Mouse (Mus musculus) intestine, embryonic 14.5 days (tissue): ENCODE data around the gene Sectm1a. TPM values are rescaled to one million over a fixed set of nuclear protein-coding genes. Genes with fewer than 3 reads are reported as not detected.
A peak's percentile ranks its signal among the peaks of the same experiment; 100 is the strongest.

Source experiments
- ATAC-seq: fragments of 200-750 bp; cut with Nextera tagmentation; replicated peaks from 2 replicates; pipeline ENCODE4 v1.8.0; 2017; ENCODE audit warnings: low read depth, moderate number of reproducible peaks, moderate TSS enrichment, moderate library complexity; ENCODE audit not compliant: low FRiP score, low TSS enrichment
- DNase-seq: peaks from one replicate; pipeline ENCODE4 v3.0.0-alpha.2; 2018; ENCODE audit warnings: low spot score
- H3K27ac ChIP-seq: fragments of 300-500 bp; sonication (generic); 2 replicates; pipeline ENCODE4 v1.5.1; 2014; ENCODE audit warnings: low read depth, mild to moderate bottlenecking, control low read depth
- H3K27me3 ChIP-seq: fragments of 300-500 bp; sonication (generic); replicated peaks from 2 replicates; pipeline ENCODE4 v1.6.1; 2014; ENCODE audit warnings: low read length, control low read depth; ENCODE audit not compliant: control insufficient read depth, insufficient read depth
- H3K36me3 ChIP-seq: fragments of 300-500 bp; sonication (generic); 2 replicates; pipeline ENCODE4 v1.6.1; 2014; ENCODE audit warnings: low read length, control low read depth; ENCODE audit not compliant: control insufficient read depth, insufficient read depth
- H3K4me1 ChIP-seq: fragments of 300-500 bp; sonication (generic); replicated peaks from 2 replicates; pipeline ENCODE4 v1.6.1; 2014; ENCODE audit warnings: low read length, control low read depth, mixed read lengths; ENCODE audit not compliant: control insufficient read depth, insufficient read depth
- H3K4me2 ChIP-seq: fragments of 300-500 bp; sonication (generic); 2 replicates; pipeline ENCODE4 v1.6.1; 2014; ENCODE audit warnings: low read length
- H3K4me3 ChIP-seq: fragments of 300-500 bp; sonication (generic); 2 replicates; pipeline ENCODE4 v1.5.1; 2014; ENCODE audit warnings: low read depth, low read length, control low read depth, mixed read lengths
- H3K9ac ChIP-seq: fragments of 300-500 bp; sonication (generic); 2 replicates; pipeline ENCODE4 v1.6.1; 2014; ENCODE audit warnings: mild to moderate bottlenecking, low read length
- H3K9me3 ChIP-seq: fragments of 300-500 bp; sonication (generic); 2 replicates; pipeline ENCODE4 v1.6.1; 2016; ENCODE audit warnings: low read length, control low read depth; ENCODE audit not compliant: control insufficient read depth
- whole genome bisulfite sequencing: fragments of 180-500 bp; shearing (Covaris S2); extraction: QIAGEN DNeasy Blood & Tissue Kit; methylation state at CpG from one replicate; pipeline ENCODE4 v1.1.7; 2014; 5-methylcytosine and 5-hydroxymethylcytosine counted together
- polyA plus RNA-seq: library from polyadenylated mRNA; unstranded; fragments of >200 nt; fragmentation: Nextera tagmentation; extraction: Ambion mirVana; gene quantifications from 2 replicates; pipeline ENCODE4 v1.2.1, GENCODE M21; 2014

Sectm1a gene
- polyA plus RNA-seq, 1 experiment from 2014 or later: 1.8 TPM

DNA sequence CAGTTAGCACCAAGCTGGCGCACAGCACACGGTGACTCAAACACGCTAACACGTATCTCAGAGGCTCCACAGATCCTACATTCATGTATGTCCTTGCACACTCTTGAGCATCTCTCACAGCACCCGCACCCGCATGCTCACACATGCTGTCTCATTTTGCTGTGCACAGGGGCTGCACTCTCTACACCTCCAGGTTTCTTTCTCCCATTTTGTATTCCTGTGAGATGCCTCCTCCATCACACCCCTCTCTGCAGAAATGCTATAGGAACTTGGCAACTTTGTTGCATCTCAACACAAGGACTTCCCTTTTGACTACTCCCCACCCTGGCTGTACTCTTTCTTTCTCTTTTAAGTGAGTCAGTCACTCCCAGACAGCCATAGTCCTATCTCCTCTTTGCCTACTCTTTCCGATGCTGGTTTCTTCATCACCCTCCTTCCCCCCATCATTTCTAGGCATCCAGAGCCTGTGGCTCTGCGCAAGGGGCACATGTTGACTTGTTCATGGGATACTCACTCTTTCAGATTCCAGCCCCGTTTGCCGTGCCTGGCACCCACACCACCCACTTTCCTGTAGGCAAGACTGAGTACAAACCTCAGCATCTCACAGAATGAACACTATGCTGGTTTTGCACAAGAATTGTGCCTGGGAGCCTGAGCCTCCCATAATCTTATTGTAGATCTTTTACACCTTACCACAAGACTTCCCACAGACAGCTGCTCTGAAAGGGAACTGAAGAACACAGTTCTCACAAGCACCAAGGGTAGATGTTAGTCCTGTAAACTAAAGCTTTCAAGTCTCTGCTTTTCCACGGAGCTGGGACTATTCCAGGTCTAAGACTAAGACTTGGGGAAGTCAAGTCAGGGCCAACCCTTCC is 42.4 kb downstream of the Sectm1a start:
- Histone ChIP-seq H3K9ac (no peak overlapping the region), H3K36me3 (no peaks in the 10 kb centered on the region), H3K4me2 (no peak overlapping the region), H3K4me3 (no peak overlapping the region), H3K9me3 (no peaks in the 10 kb centered on the region), H3K27ac (no peak overlapping the region), H3K27me3 (no peaks in the 10 kb centered on the region), H3K4me1 (no peaks in the 10 kb centered on the region)
- WGBS: 83% methylated on average over 11 of the region's 11 CpGs
- DNase-seq: no peak
- no peak for ATAC-seq

DNA sequence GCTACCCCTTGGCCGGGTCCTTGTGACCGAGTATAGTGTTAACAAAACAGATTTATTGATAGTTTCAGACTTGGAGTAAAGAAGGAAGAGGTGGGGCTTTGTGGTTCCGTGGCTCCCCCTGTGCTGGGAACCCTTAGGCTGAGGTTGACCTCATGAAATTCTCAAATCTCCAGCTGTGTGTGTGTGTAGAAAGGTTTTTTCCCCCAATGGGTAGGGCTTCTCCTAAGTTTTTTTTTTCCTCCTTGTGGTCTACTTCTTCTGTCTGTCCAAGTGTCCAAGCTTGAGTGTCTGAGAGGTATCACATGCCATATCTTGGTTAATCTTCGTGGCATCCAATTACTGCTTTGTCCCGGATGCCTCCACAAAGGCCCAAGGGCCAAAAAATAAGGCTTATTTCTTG is 47.9 kb downstream of the Sectm1a start:
- 75% methylated on average over 5 of the region's 5 CpGs for WGBS
- Histone ChIP-seq H3K36me3 (no peaks in the 10 kb centered on the region), H3K27me3 (no peaks in the 10 kb centered on the region), H3K9me3 (no peaks in the 10 kb centered on the region), H3K27ac (no peak overlapping the region), H3K4me2 (no peak overlapping the region), H3K4me1 (no peaks in the 10 kb centered on the region), H3K9ac (no peak overlapping the region), H3K4me3 (no peak overlapping the region)
- ATAC-seq (no peak), DNase-seq (no peak)

DNA sequence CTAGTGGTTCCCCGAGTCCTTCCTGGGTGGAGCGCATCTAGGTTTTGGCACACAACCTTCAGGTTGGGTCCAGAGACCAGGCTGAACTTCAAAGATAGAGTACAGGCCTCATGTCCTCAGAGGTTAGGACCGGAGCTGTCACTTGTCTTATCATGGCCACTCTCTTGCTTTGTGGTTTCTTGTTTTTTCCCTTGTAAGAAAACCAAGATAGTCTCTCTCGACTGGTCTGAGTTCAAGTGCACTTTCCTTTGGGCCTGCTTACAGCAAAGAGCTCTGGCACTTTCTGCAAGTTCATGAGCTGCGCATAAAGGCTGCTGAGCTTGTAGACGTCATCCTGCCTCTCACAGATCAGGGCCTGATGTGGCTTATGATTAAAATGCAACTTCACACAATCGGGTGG is 53.8 kb downstream of the Sectm1a start:
- Histone ChIP-seq H3K4me3 (no peak overlapping the region), H3K9me3 (no peaks in the 10 kb centered on the region), H3K36me3 (no peaks in the 10 kb centered on the region), H3K9ac (no peak overlapping the region), H3K4me1 (no peaks in the 10 kb centered on the region), H3K27ac (no peak overlapping the region), H3K27me3 (no peaks in the 10 kb centered on the region), H3K4me2 (no peak overlapping the region)
- DNase-seq: no peak
- WGBS: 84% methylated on average over 7 of the region's 7 CpGs
- ATAC-seq: no peak

- WGBS: 67% methylated on average over 6 of the region's 6 CpGs
- ATAC-seq: no peak
- no peaks in the 10 kb centered on the region for H3K27me3 ChIP-seq
- H3K27ac ChIP-seq: no peak overlapping the region
- H3K4me3 ChIP-seq: no peak overlapping the region
- H3K4me2 ChIP-seq: no peak overlapping the region
- H3K9me3 ChIP-seq: no peaks in the 10 kb centered on the region
- no peak overlapping the region for H3K9ac ChIP-seq
- no peaks in the 10 kb centered on the region for H3K36me3 ChIP-seq
- no peak for DNase-seq
- H3K4me1 ChIP-seq: no peaks in the 10 kb centered on the region
These were observed 56.9 kb downstream of the Sectm1a start for GRCm38 (mm10) chr11:121024163-121024562.

- Histone ChIP-seq H3K9me3 (no peaks in the 10 kb centered on the region), H3K4me1 (peaks cover 6% of the 10 kb centered on the region), H3K4me2 (no peak overlapping the region), H3K36me3 (no peaks in the 10 kb centered on the region), H3K4me3 (no peak overlapping the region), H3K27me3 (no peaks in the 10 kb centered on the region), H3K27ac (no peak overlapping the region), H3K9ac (no peak overlapping the region)
- ATAC-seq: no peak
- DNase-seq: no peak
- 82% methylated on average over 5 of the region's 5 CpGs for WGBS
These were observed 61.5 kb downstream of the Sectm1a start for GRCm38 (mm10) chr11:121019501-121019900.

DNA sequence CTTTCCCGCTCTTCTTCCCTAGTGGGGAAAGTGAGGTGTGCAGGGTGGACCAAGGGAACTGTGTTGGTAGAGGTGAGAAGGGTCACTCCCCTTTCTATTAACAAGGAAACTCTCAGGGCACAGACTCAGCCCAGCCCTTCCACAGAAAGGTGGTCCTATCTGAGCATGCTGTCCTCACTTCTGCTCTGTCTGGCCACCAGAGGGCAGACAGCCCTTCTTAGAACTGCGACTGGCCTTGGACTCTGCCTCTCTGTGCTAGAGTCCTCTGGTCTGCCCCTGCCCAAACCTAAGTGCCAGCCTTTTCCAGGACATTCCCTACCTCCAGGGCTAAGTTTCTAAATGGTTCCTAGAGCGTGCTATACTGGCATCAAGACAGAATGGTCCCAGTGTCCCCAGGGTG is 63.3 kb downstream of the Sectm1a start:
- H3K27ac ChIP-seq: no peak overlapping the region
- no peak overlapping the region for H3K9ac ChIP-seq
- DNase-seq: peak; percentile 67
- H3K4me2 ChIP-seq: no peak overlapping the region
- WGBS: 42% methylated on average over 3 of the region's 3 CpGs
- H3K9me3 ChIP-seq: no peaks in the 10 kb centered on the region
- H3K27me3 ChIP-seq: no peaks in the 10 kb centered on the region
- H3K36me3 ChIP-seq: no peaks in the 10 kb centered on the region
- no peak overlapping the region for H3K4me3 ChIP-seq
- peaks cover 6% of the 10 kb centered on the region for H3K4me1 ChIP-seq
- ATAC-seq: peak; percentile 63; the same call in 1 of the 2 replicates

Other genes starting within 250 kb of the Sectm1a start
- gene Ccdc57, start 148.3 kb downstream of the Sectm1a start, polyA plus RNA-seq: 5.9 and 7.0 TPM in 2 replicates
- gene Slc16a3, start 132.7 kb downstream of the Sectm1a start, polyA plus RNA-seq: 62.9 and 64.0 TPM in 2 replicates
- 68.7 and 70.2 TPM in 2 replicates for gene Csnk1d, start 89.9 kb downstream of the Sectm1a start, polyA plus RNA-seq
- 2.9 and 4.1 TPM in 2 replicates for gene Cd7, start 41.8 kb downstream of the Sectm1a start, polyA plus RNA-seq
- gene Sectm1b, start 17.7 kb downstream of the Sectm1a start, polyA plus RNA-seq: 1.5 and 1.8 TPM in 2 replicates
- gene Tex19.2, start 37.5 kb upstream of the Sectm1a start, polyA plus RNA-seq: not detected in 2 replicates
- gene Tex19.1, start 64.9 kb upstream of the Sectm1a start, polyA plus RNA-seq: not detected in 2 replicates
- not detected in 2 replicates for gene Uts2r, start 79.1 kb upstream of the Sectm1a start, polyA plus RNA-seq
- gene Hexdc, start 123.2 kb upstream of the Sectm1a start, polyA plus RNA-seq: 10.4 and 11.8 TPM in 2 replicates
- 32.3 and 32.9 TPM in 2 replicates for gene Ogfod3, start 123.5 kb upstream of the Sectm1a start, polyA plus RNA-seq
- gene Cybc1, start 148.1 kb upstream of the Sectm1a start, polyA plus RNA-seq: 38.1 and 38.2 TPM in 2 replicates
- gene Narf, start 156.0 kb upstream of the Sectm1a start, polyA plus RNA-seq: 41.1 and 45.2 TPM in 2 replicates
- gene Foxk2, start 178.8 kb upstream of the Sectm1a start, polyA plus RNA-seq: 10.7 and 10.8 TPM in 2 replicates